Mouse (Mus musculus) hindbrain, embryonic 13.5 days (tissue): Measurements from ENCODE around the gene Rbm17. TPM values are rescaled to one million over a fixed set of nuclear protein-coding genes. Genes with fewer than 3 reads are reported as not detected.
"Not testable (repeated sequence)": the region's sequence is repeated elsewhere in the genome, so short reads cannot be mapped to it uniquely, and the experiment has no call there.

Source experiments
- ATAC-seq: fragments of 200-750 bp; cut with Nextera tagmentation; 2 replicates; pipeline ENCODE4 v1.8.0; 2017; ENCODE audit warnings: moderate TSS enrichment; ENCODE audit not compliant: low FRiP score
- H3K27ac ChIP-seq: fragments of 300-500 bp; sonication (generic); 2 replicates; pipeline ENCODE4 v1.5.1; 2015; ENCODE audit warnings: inconsistent platforms, mild to moderate bottlenecking, moderate library complexity
- H3K27me3 ChIP-seq: fragments of 300-500 bp; sonication (generic); 2 replicates; pipeline ENCODE4 v1.6.1; 2015; ENCODE audit warnings: mild to moderate bottlenecking, inconsistent platforms
- H3K36me3 ChIP-seq: fragments of 300-500 bp; sonication (generic); 2 replicates; pipeline ENCODE4 v1.6.1; 2015; ENCODE audit warnings: mild to moderate bottlenecking, inconsistent platforms
- H3K4me1 ChIP-seq: fragments of 300-500 bp; sonication (generic); replicated peaks from 2 replicates; pipeline ENCODE4 v1.6.1; 2015; ENCODE audit warnings: inconsistent platforms
- H3K4me2 ChIP-seq: fragments of 300-500 bp; sonication (generic); 2 replicates; pipeline ENCODE4 v1.6.1; 2015; ENCODE audit warnings: inconsistent platforms, mild to moderate bottlenecking, moderate library complexity
- H3K4me3 ChIP-seq: fragments of 300-500 bp; sonication (generic); 2 replicates; pipeline ENCODE4 v1.5.1; 2015; ENCODE audit warnings: mild to moderate bottlenecking, inconsistent platforms
- H3K9ac ChIP-seq: fragments of 300-500 bp; sonication (generic); 2 replicates; pipeline ENCODE4 v1.6.1; 2015; ENCODE audit warnings: mild to moderate bottlenecking, inconsistent platforms
- H3K9me3 ChIP-seq: fragments of 300-500 bp; sonication (generic); 2 replicates; pipeline ENCODE4 v1.6.1; 2016; ENCODE audit warnings: inconsistent platforms
- WGBS: fragments of 180-500 bp; shearing (Covaris S2); methylation state at CpG from one replicate; pipeline ENCODE4 v1.1.7; 2015; 5-methylcytosine and 5-hydroxymethylcytosine counted together
- polyA plus RNA-seq: library from polyadenylated mRNA; unstranded; fragments of >200 nt; fragmentation: Nextera tagmentation; extraction: Ambion mirVana; gene quantifications from 2 replicates; pipeline ENCODE4 v1.2.1, GENCODE M21; 2015

The Rbm17 gene
- polyA plus RNA-seq, 1 experiment from 2014 or later = 142 TPM

- Histone ChIP-seq H3K4me2 (no peak overlapping the region), H3K9ac (no peak overlapping the region), H3K4me3 (no peak overlapping the region), H3K9me3 (no peaks in the 10 kb centered on the region), H3K27me3 (no peaks in the 10 kb centered on the region), H3K36me3 (no peaks in the 10 kb centered on the region), H3K27ac (no peak overlapping the region), H3K4me1 (no peaks in the 10 kb centered on the region)
- 94% methylated on average over 2 of the region's 2 CpGs for WGBS
- ATAC-seq = no peak
Measured at GRCm38 (mm10) chr2:11623726-11624125, 19.8 kb upstream of the Rbm17 start.

GRCm38 (mm10) chr2:11623173-11623572 is 19.2 kb upstream of the Rbm17 start:
- Histone ChIP-seq H3K27ac (no peak overlapping the region), H3K36me3 (no peaks in the 10 kb centered on the region), H3K27me3 (no peaks in the 10 kb centered on the region), H3K9me3 (no peaks in the 10 kb centered on the region), H3K4me3 (no peak overlapping the region), H3K4me2 (no peak overlapping the region), H3K4me1 (no peaks in the 10 kb centered on the region), H3K9ac (no peak overlapping the region)
- 92% methylated on average over 8 of the region's 8 CpGs for WGBS
- ATAC-seq = no peak

GRCm38 (mm10) chr2:11619598-11619997 is 15.6 kb upstream of the Rbm17 start:
- no peaks in the 10 kb centered on the region for H3K4me1 ChIP-seq
- no peaks in the 10 kb centered on the region for H3K27me3 ChIP-seq
- no peak overlapping the region for H3K9ac ChIP-seq
- H3K36me3 ChIP-seq = no peaks in the 10 kb centered on the region
- H3K9me3 ChIP-seq = 0 out of 2 replicates have a peak, but pooled peaks cover 5% of the 10 kb centered on the region
- H3K4me2 ChIP-seq = no peak overlapping the region
- H3K27ac ChIP-seq = no peak overlapping the region
- no peak for ATAC-seq
- 76% methylated on average over 2 of the region's 2 CpGs for WGBS
- no peak overlapping the region for H3K4me3 ChIP-seq

- H3K9ac ChIP-seq = no peak overlapping the region
- ATAC-seq = no peak
- no peak overlapping the region for H3K4me3 ChIP-seq
- H3K36me3 ChIP-seq = no peaks in the 10 kb centered on the region
- H3K27me3 ChIP-seq = no peaks in the 10 kb centered on the region
- 93% methylated on average over 9 of the region's 9 CpGs for WGBS
- H3K4me2 ChIP-seq = no peak overlapping the region
- H3K9me3 ChIP-seq = 0 out of 2 replicates have a peak, but pooled peaks cover 5% of the 10 kb centered on the region
- no peaks in the 10 kb centered on the region for H3K4me1 ChIP-seq
- no peak overlapping the region for H3K27ac ChIP-seq
Measured at GRCm38 (mm10) chr2:11616846-11617245, 12.9 kb upstream of the Rbm17 start.

- WGBS = 89% methylated on average over 6 of the region's 6 CpGs
- not testable (repeated sequence) for H3K4me1 ChIP-seq, H3K4me3 ChIP-seq, H3K4me2 ChIP-seq, H3K27me3 ChIP-seq, H3K9me3 ChIP-seq, H3K27ac ChIP-seq, ATAC-seq, H3K36me3 ChIP-seq, H3K9ac ChIP-seq
Measured at GRCm38 (mm10) chr2:11612939-11613338, 9.0 kb upstream of the Rbm17 start.

- 87% methylated on average over 4 of the region's 4 CpGs for WGBS
- H3K36me3 ChIP-seq, H3K4me2 ChIP-seq, H3K4me3 ChIP-seq, H3K9me3 ChIP-seq, H3K27ac ChIP-seq, H3K9ac ChIP-seq, H3K27me3 ChIP-seq, H3K4me1 ChIP-seq, ATAC-seq: not testable (repeated sequence)
Measured at GRCm38 (mm10) chr2:11606718-11607117, 2.8 kb upstream of the Rbm17 start.

- peaks cover 12% of the 10 kb centered on the region for H3K36me3 ChIP-seq
- no peaks in the 10 kb centered on the region for H3K27me3 ChIP-seq
- H3K4me2 ChIP-seq = no peak overlapping the region
- H3K4me3 ChIP-seq = no peak overlapping the region
- H3K27ac ChIP-seq = no peak overlapping the region
- H3K4me1 ChIP-seq = peaks cover 17% of the 10 kb centered on the region
- no peak for ATAC-seq
- no peaks in the 10 kb centered on the region for H3K9me3 ChIP-seq
- no peak overlapping the region for H3K9ac ChIP-seq
Measured at GRCm38 (mm10) chr2:11604911-11605310, 958 bp upstream of the Rbm17 start.

- Histone ChIP-seq H3K9ac (peak overlapping the region; percentile 93), H3K4me3 (peak overlapping the region; percentile 96), H3K4me1 (peaks cover 17% of the 10 kb centered on the region), H3K36me3 (peaks cover 32% of the 10 kb centered on the region), H3K9me3 (no peaks in the 10 kb centered on the region), H3K4me2 (peak overlapping the region; percentile 76), H3K27me3 (no peaks in the 10 kb centered on the region), H3K27ac (peak overlapping the region; percentile 78)
- under 1% methylated on average over 78 of the region's 78 CpGs for WGBS
- ATAC-seq = peak; percentile 100
Measured at GRCm38 (mm10) chr2:11602506-11603489, 1.2 kb downstream of the Rbm17 start.

GRCm38 (mm10) chr2:11601795-11602194 is 2.2 kb downstream of the Rbm17 start:
- ATAC-seq = no peak
- Histone ChIP-seq H3K9ac (peak overlapping the region; percentile 93), H3K9me3 (no peaks in the 10 kb centered on the region), H3K4me2 (peak overlapping the region; percentile 76), H3K4me3 (peak overlapping the region; percentile 96), H3K36me3 (peaks cover 42% of the 10 kb centered on the region), H3K4me1 (peaks cover 17% of the 10 kb centered on the region), H3K27me3 (no peaks in the 10 kb centered on the region), H3K27ac (no peak overlapping the region)
- 88% methylated on average over 6 of the region's 6 CpGs for WGBS

GRCm38 (mm10) chr2:11597906-11598305 is 6.0 kb downstream of the Rbm17 start:
- peaks cover 74% of the 10 kb centered on the region for H3K36me3 ChIP-seq

GRCm38 (mm10) chr2:11596690-11597089 is 7.3 kb downstream of the Rbm17 start:
- no peaks in the 10 kb centered on the region for H3K27me3 ChIP-seq
- H3K9me3 ChIP-seq = no peaks in the 10 kb centered on the region
- no peak overlapping the region for H3K9ac ChIP-seq
- no peak for ATAC-seq
- H3K36me3 ChIP-seq = peaks cover 86% of the 10 kb centered on the region
- H3K4me1 ChIP-seq = peaks cover 10% of the 10 kb centered on the region
- H3K4me2 ChIP-seq = no peak overlapping the region
- no peak overlapping the region for H3K4me3 ChIP-seq
- H3K27ac ChIP-seq = no peak overlapping the region
- 94% methylated on average over 2 of the region's 2 CpGs for WGBS

More at GRCm38 (mm10) chr2:11597906-11598305, 6.0 kb downstream of the Rbm17 start:
- peaks cover 17% of the 10 kb centered on the region for H3K4me1 ChIP-seq
- no peaks in the 10 kb centered on the region for H3K9me3 ChIP-seq
- no peaks in the 10 kb centered on the region for H3K27me3 ChIP-seq
- H3K27ac ChIP-seq = no peak overlapping the region
- no peak overlapping the region for H3K4me3 ChIP-seq
- 98% methylated on average over 7 of the region's 7 CpGs for WGBS
- no peak for ATAC-seq
- H3K9ac ChIP-seq = no peak overlapping the region
- no peak overlapping the region for H3K4me2 ChIP-seq

GRCm38 (mm10) chr2:11587996-11588395 is 16.0 kb downstream of the Rbm17 start:
- Histone ChIP-seq H3K4me3 (no peak overlapping the region), H3K9me3 (no peaks in the 10 kb centered on the region), H3K4me1 (no peaks in the 10 kb centered on the region), H3K9ac (no peak overlapping the region), H3K4me2 (no peak overlapping the region), H3K27me3 (no peaks in the 10 kb centered on the region), H3K27ac (no peak overlapping the region), H3K36me3 (peaks cover 100% of the 10 kb centered on the region)
- WGBS = 91% methylated on average over 4 of the region's 4 CpGs
- no peak for ATAC-seq

- Histone ChIP-seq H3K27me3 (no peaks in the 10 kb centered on the region), H3K4me2 (no peak overlapping the region), H3K4me1 (no peaks in the 10 kb centered on the region), H3K9me3 (no peaks in the 10 kb centered on the region), H3K36me3 (peaks cover 30% of the 10 kb centered on the region), H3K27ac (no peak overlapping the region), H3K4me3 (no peak overlapping the region), H3K9ac (no peak overlapping the region)
- ATAC-seq = no peak
- WGBS = 99% methylated on average over 4 of the region's 4 CpGs
Measured at GRCm38 (mm10) chr2:11579399-11579798, 24.6 kb downstream of the Rbm17 start.
